Mouse (Mus musculus): Measurements from ENCODE around the gene Rps19. TPM values are rescaled to one million over a fixed set of nuclear protein-coding genes. Genes with fewer than 3 reads are reported as not detected.

Rps19 gene
- total RNA-seq, 2 experiments from 2014 or later: 1,082 to 1,250 TPM

- DNase-seq (ENCODE audit: low spot score in 2 of 2): no peak
Observed at GRCm38 (mm10) chr7:24901842-24902241, 17.7 kb downstream of the Rps19 start.

GRCm38 (mm10) chr7:24902264-24902629, 18.1 kb downstream of the Rps19 start:
- no peak for DNase-seq (ENCODE audit: low spot score in 2 of 2)

- peak in 1 of 2 experiments; percentile 65 for DNase-seq (ENCODE audit: low spot score in 2 of 2)
Observed at GRCm38 (mm10) chr7:24902630-24903443, 18.7 kb downstream of the Rps19 start, which contains the start of gene Arhgef1. TSS of gene Arhgef1 (plus strand) at chr7:24902912.

GRCm38 (mm10) chr7:24903444-24903825, 19.3 kb downstream of the Rps19 start:
- no peak for DNase-seq (ENCODE audit: low spot score in 2 of 2)

- peak; percentile 90 to 97 for DNase-seq (ENCODE audit: low spot score in 2 of 2)
Observed at GRCm38 (mm10) chr7:24904070-24904483, 19.9 kb downstream of the Rps19 start.

- DNase-seq (ENCODE audit: low spot score in 2 of 2): peak in 1 of 2 experiments; percentile 48
Observed at GRCm38 (mm10) chr7:24904936-24905335, 20.8 kb downstream of the Rps19 start.

GRCm38 (mm10) chr7:24906551-24906950, 22.4 kb downstream of the Rps19 start:
- no peak for DNase-seq (ENCODE audit: low spot score in 2 of 2)

GRCm38 (mm10) chr7:24907211-24907748, 23.1 kb downstream of the Rps19 start:
- DNase-seq (ENCODE audit: low spot score in 2 of 2): no peak

GRCm38 (mm10) chr7:24912480-24912879, 28.3 kb downstream of the Rps19 start:
- DNase-seq (ENCODE audit: low spot score in 2 of 2): no peak

GRCm38 (mm10) chr7:24918763-24919323, 34.7 kb downstream of the Rps19 start:
- DNase-seq (ENCODE audit: low spot score in 2 of 2): no peak

GRCm38 (mm10) chr7:24919728-24920127, 35.6 kb downstream of the Rps19 start:
- peak in 1 of 2 experiments; percentile 60 for DNase-seq (ENCODE audit: low spot score in 2 of 2)

- DNase-seq (ENCODE audit: low spot score in 2 of 2): no peak
Observed at GRCm38 (mm10) chr7:24930475-24930874, 46.3 kb downstream of the Rps19 start.

GRCm38 (mm10) chr7:24931651-24932050, 47.5 kb downstream of the Rps19 start:
- DNase-seq (ENCODE audit: low spot score in 2 of 2): no peak

Other genes starting within 250 kb of the Rps19 start
- gene Lypd3, start 247.8 kb upstream of the Rps19 start, total RNA-seq (2021): not detected
- not detected for gene Tex101, start 207.7 kb upstream of the Rps19 start, total RNA-seq (2021)
- not detected for gene BC049730, start 175.1 kb upstream of the Rps19 start, total RNA-seq (2021)
- not detected for gene Gm4763, start 157.5 kb upstream of the Rps19 start, total RNA-seq (2021)
- under 1 TPM in 1 of 2 experiments, not detected in 1; 0.62 TPM for gene Cd177, start 124.1 kb upstream of the Rps19 start, total RNA-seq (2021)
- gene Ceacam10, start 107.2 kb upstream of the Rps19 start, total RNA-seq (2021): not detected
- 1 to 10 TPM; 1.2 to 2.0 TPM for gene Gm9844, start 22.2 kb upstream of the Rps19 start, total RNA-seq (2021)
- not detected for gene Lypd4, start 14.4 kb upstream of the Rps19 start, total RNA-seq (2021)
- gene Dmrtc2, start 14.3 kb upstream of the Rps19 start, total RNA-seq (2021): not detected
- under 1 TPM; 0.31 to 0.98 TPM for gene Cd79a, start 13.0 kb downstream of the Rps19 start, total RNA-seq (2021)
- gene Arhgef1, start 18.5 kb downstream of the Rps19 start, total RNA-seq (2021): 10 to 100 TPM; 79.6 to 98.8 TPM
- not detected for gene Gm4881, start 60.1 kb downstream of the Rps19 start, total RNA-seq (2021)
- 100 to 1,000 TPM; 157 to 161 TPM for gene Rabac1, start 88.4 kb downstream of the Rps19 start, total RNA-seq (2021)
- gene Atp1a3, start 121.6 kb downstream of the Rps19 start, total RNA-seq (2021): under 1 TPM; 0.20 to 0.44 TPM
- 10 to 100 TPM; 14.6 to 17.1 TPM for gene Grik5, start 188.0 kb downstream of the Rps19 start, total RNA-seq (2021)
- gene Zfp574, start 188.2 kb downstream of the Rps19 start, total RNA-seq (2021): 10 to 100 TPM; 10.7 to 11.4 TPM